Mouse (Mus musculus) ES-E14 (cell line): ENCODE results near the gene Metrnl. TPM values are rescaled to one million over a fixed set of nuclear protein-coding genes. Genes with fewer than 3 reads are reported as not detected.

Experiments used
- DNase-seq: peaks from one replicate; pipeline ENCODE4 v3.0.0-alpha.2; 2013; ENCODE audit warnings: low read depth, low spot score
- H3K27ac ChIP-seq: 2 replicates; pipeline ENCODE4 v1.5.1; 2012; ENCODE audit warnings: low read depth, mild to moderate bottlenecking, low read length, moderate library complexity, mixed read lengths; ENCODE audit not compliant: poor library complexity, insufficient read depth, severe bottlenecking
- H3K36me3 ChIP-seq: 2 replicates; pipeline ENCODE4 v1.6.1; 2012; ENCODE audit warnings: mild to moderate bottlenecking, low read length, moderate library complexity, mixed read lengths; ENCODE audit not compliant: control insufficient read depth, poor library complexity, insufficient read depth, severe bottlenecking
- H3K4me1 ChIP-seq, 2 experiments: fragments of 150-350 bp in 1 of 2; sonication (generic) in 1 of 2; 2 replicates each; pipeline ENCODE4 v1.6.1; 2012; ENCODE audit warnings: low read length in 2 of 2, mild to moderate bottlenecking in 1 of 2, mixed read lengths in 1 of 2; ENCODE audit not compliant: control insufficient read depth in 2 of 2, insufficient read depth in 2 of 2, poor library complexity in 1 of 2
- H3K4me3 ChIP-seq, 2 experiments: fragments of 150-350 bp in 1 of 2; sonication (generic) in 1 of 2; 2 replicates each; pipeline ENCODE4 v1.5.1; 2012; ENCODE audit warnings: low read length in 2 of 2, low read depth in 1 of 2, mild to moderate bottlenecking in 1 of 2, mixed read lengths in 1 of 2; ENCODE audit not compliant: insufficient read depth in 1 of 2, poor library complexity in 1 of 2, severe bottlenecking in 1 of 2
- H3K9ac ChIP-seq: 2 replicates; pipeline ENCODE4 v1.6.1; 2012; ENCODE audit warnings: low read depth, mild to moderate bottlenecking, low read length, mixed read lengths; ENCODE audit not compliant: poor library complexity, insufficient read depth, severe bottlenecking
- H3K9me3 ChIP-seq: fragments of 150-350 bp; sonication (generic); 2 replicates; pipeline ENCODE4 v1.6.1; 2012; ENCODE audit warnings: low read depth, mild to moderate bottlenecking, low read length; ENCODE audit not compliant: control insufficient read depth, insufficient read depth
- CHD2 ChIP-seq: IDR thresholded peaks from 2 replicates; pipeline ENCODE4 v1.6.1; 2014; ENCODE audit warnings: mild to moderate bottlenecking, low read depth, low read length, inconsistent platforms
- HCFC1 ChIP-seq: IDR thresholded peaks from 2 replicates; pipeline ENCODE4 v1.6.1; 2012; ENCODE audit warnings: low read length, inconsistent platforms, borderline replicate concordance; ENCODE audit not compliant: insufficient read depth
- MAFK ChIP-seq: IDR thresholded peaks from 2 replicates; pipeline ENCODE4 v1.6.1; 2014; ENCODE audit warnings: mild to moderate bottlenecking, low read depth, low read length, inconsistent platforms; ENCODE audit not compliant: insufficient read depth
- ZC3H11A ChIP-seq: IDR thresholded peaks from 2 replicates; pipeline ENCODE4 v1.6.1; 2012; ENCODE audit warnings: low read depth, mild to moderate bottlenecking, inconsistent platforms, low read length, borderline replicate concordance
- ZNF384 ChIP-seq: IDR thresholded peaks from 2 replicates; pipeline ENCODE4 v1.6.1; 2012; ENCODE audit warnings: low read depth, low read length, inconsistent platforms
- in situ Hi-C, 2 experiments: fragments of 600-800 bp; cut with MboI; formaldehyde crosslinking; loops; one replicate each; pipeline ENCODE4 v1.15.1; 2025; ENCODE audit warnings: low sequenced_read_pairs in 2 of 2, inconsistent platforms in 1 of 2; ENCODE audit not compliant: unreplicated experiment in 2 of 2
- total RNA-seq: library from RNA; depleted of rRNA; stranded (reverse); fragments of 300-350 nt; gene quantifications from 2 replicates; pipeline ENCODE4 v1.2.3, GENCODE M21; 2012

The Metrnl gene
- total RNA-seq, 1 experiment = 13.0 TPM

DNA sequence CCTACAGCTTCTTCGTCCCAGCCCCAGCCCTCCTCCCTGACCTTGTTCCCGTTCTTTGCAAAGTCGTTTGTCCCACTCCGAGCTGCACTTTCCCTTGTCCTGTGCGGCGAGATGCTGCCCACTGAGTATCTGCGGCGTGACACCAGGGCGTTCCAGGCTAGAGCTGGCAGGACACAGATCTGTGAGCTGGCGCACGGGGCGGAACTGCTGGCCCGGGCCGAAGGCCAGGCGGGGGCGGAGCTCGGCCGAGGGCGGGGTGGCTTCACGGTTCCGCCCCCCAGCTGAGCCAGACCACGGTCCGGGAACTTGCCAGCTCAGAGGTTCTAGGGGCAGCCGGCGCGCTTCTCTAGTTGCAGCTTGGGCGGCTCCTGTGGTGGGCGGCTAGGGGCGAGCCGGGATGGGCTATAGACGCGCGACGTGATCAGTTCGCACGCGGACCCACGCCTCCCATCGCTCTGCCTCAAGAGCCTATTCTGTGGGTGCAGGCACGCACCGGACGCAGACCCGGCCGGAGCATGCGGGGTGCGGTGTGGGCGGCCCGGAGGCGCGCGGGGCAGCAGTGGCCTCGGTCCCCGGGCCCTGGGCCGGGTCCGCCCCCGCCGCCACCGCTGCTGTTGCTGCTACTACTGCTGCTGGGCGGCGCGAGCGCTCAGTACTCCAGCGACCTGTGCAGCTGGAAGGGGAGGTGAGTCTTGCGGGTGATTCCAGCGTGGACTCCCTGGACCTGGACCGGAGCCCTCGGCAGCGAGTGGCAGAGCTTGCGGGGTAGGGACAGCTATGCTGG lies 959 bp downstream of the Metrnl start:
- no peak for TF ChIP-seq MAFK
- TF ChIP-seq ZC3H11A = no peak
- TF ChIP-seq HCFC1 = no peak; the same call in 1 of the 2 replicates
- TF ChIP-seq ZNF384 = no peak
- no peak for TF ChIP-seq CHD2
- Histone ChIP-seq H3K27ac (no peak overlapping the region), H3K4me3 (peak overlapping the region; percentile 70 to 85), H3K4me1 (peaks cover 0 to 6% of the 10 kb centered on the region in 2 experiments; a peak in 1 of 4 replicates), H3K9me3 (no peaks in the 10 kb centered on the region), H3K36me3 (no peaks in the 10 kb centered on the region), H3K9ac (peak overlapping the region; percentile 32)
- in situ Hi-C loops = no loop called here
- DNase-seq = peak; percentile 40

DNA sequence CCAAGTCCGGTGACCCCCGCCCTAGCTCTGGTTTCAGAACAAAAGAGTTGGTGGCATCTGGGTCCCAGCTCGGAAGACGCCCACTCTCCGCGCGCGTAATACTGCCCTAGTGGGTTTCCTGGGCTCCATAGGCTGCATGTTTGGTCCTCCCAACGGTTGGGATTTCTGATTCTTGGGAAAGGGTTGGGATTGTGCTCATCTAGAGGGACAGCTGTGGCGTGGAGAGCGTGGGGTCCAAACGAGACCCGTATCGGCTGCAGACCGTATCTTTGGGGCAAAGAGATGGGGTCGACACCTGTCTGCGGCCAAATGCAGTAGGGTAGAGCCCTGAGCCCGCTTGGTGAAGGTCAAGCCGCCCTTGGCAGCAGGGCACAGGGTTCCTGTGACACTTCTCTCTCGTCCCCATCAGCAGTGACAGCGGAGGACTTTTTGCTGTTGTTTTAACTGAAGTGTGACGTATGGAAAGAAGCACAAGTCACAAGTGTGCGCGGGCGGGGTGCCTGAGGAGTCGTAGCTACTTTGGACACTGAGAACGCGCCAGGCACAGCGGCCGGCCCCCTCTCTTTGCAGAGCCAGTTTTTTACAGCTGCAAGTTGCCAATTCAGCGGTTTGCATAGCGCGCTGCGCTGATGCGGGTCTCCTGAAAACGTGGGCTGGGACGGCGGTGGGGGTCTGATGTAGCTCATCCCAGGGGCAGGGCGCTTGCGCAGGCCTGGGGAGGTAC lies 1.7 kb downstream of the Metrnl start:
- Histone ChIP-seq H3K9ac (peak overlapping the region; percentile 29; the same call in 1 of the 2 replicates), H3K36me3 (no peaks in the 10 kb centered on the region), H3K4me3 (peak overlapping the region; percentile 70 to 85), H3K4me1 (peaks cover 0 to 11% of the 10 kb centered on the region in 2 experiments; a peak in 1 of 4 replicates), H3K27ac (no peak overlapping the region), H3K9me3 (no peaks in the 10 kb centered on the region)
- in situ Hi-C loops = no loop called here
- no peak for TF ChIP-seq HCFC1
- TF ChIP-seq MAFK = peak; percentile 48
- DNase-seq = no peak

DNA sequence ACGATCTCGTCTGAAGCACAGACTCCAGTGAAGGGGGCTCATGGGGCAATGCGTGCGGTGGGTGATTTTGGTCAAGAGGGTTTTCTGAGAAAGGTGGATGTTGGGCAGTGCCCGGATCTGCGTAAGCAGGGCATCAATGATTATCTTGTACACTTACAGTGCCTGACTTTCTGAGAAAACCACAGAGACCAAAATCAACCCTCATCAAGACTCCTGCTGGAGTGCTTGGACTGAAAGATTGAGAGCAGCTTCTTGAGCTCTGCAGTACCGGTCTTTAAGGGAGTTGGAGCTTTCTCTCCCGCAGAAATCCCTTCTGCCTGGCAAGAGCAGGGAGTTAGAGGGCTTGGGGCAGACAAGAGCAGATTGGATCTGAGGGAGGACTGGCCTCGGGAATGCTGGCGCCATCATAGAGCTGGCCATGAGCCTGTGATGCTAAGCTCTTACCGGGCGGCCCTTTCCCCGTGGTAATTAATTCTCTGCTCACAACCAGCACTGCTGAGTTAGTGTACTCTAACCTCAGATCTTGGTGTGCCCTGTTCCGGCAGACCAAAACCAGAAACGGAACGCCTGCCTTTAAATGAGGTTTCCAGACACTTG lies 2.4 kb downstream of the Metrnl start:
- H3K36me3 ChIP-seq = no peaks in the 10 kb centered on the region
- H3K4me1 ChIP-seq = peaks cover 0 to 11% of the 10 kb centered on the region in 2 experiments; a peak in 1 of 4 replicates
- peak overlapping the region; percentile 70 to 85; a peak in 3 of 4 replicates for H3K4me3 ChIP-seq
- in situ Hi-C loops = no loop called here
- H3K9ac ChIP-seq = no peak overlapping the region
- no peak for TF ChIP-seq ZNF384
- TF ChIP-seq HCFC1 = no peak
- DNase-seq = no peak
- H3K27ac ChIP-seq = no peak overlapping the region
- no peaks in the 10 kb centered on the region for H3K9me3 ChIP-seq

DNA sequence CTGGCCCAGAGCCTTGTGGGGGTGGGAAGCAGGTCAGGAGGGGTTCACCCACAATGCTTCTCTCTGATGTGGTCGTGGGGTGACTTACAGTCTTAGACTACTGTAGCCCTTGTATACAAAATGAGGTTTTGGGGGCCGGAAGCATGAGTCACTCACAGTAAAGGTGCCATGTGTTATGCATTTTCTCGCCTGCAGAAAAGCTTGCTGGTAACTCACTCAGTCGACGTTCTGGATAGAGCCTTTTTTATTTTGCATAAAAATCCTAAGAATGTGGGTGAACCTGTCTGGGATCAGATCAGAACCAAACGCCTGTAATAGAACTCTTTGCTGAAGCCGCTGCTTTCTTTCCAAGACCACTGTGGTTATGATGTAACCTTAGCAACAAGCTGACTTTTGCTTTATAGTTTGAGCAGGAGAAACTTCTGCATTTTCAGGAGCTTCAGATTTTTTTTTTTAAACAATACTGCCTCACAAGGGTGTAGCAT lies 5.2 kb downstream of the Metrnl start:
- no peaks in the 10 kb centered on the region for H3K36me3 ChIP-seq
- H3K9me3 ChIP-seq = no peaks in the 10 kb centered on the region
- in situ Hi-C loops = no loop called here
- no peak overlapping the region for H3K9ac ChIP-seq
- DNase-seq = no peak
- H3K4me3 ChIP-seq = no peak overlapping the region
- H3K27ac ChIP-seq = no peak overlapping the region
- TF ChIP-seq MAFK = no peak
- TF ChIP-seq HCFC1 = no peak
- no peak for TF ChIP-seq ZC3H11A
- TF ChIP-seq ZNF384 = no peak
- TF ChIP-seq CHD2 = no peak
- peaks cover 0 to 11% of the 10 kb centered on the region in 2 experiments; a peak in 1 of 4 replicates for H3K4me1 ChIP-seq
